In genomic region chr15:62233154-62233553, GRCm38 (mm10) we compare ENCODE assay signal across 23 mouse cellular contexts.
DNase-seq lines count a peak whose midpoint lies in the region; ATAC-seq and TF ChIP-seq lines count a peak whose summit lies in the region.
"Had no signal": no experiment of that assay in that cellular context is flagged by ENCODE, and none has a peak within 500 bp of the region (broad histone marks: within the 10 kb centered on the region; RNA-seq: fewer than 3 reads in every experiment).

No protein-coding gene starts in this region.

- H3K4me1 ChIP-seq in liver, adult 2 months (ENCODE audit: control insufficient read depth, insufficient read depth, low read length), result peaks cover 2% of the 10 kb centered on the region; the same call in 1 of the 2 replicates
- peaks cover 4% of the 10 kb centered on the region for H3K4me1 ChIP-seq in liver, embryonic 11.5 days (replicated peaks; ENCODE audit: control insufficient read depth, insufficient read depth, low read length)
- no peaks in the 10 kb centered on the region; the same call in 1 of the 2 replicates for H3K4me1 ChIP-seq in liver, embryonic 16.5 days (ENCODE audit: control insufficient read depth, low read depth, low read length)
- peaks cover 22% of the 10 kb centered on the region for H3K4me1 ChIP-seq in liver, embryonic 12.5 days
- peaks cover under 1 to 3% of the 10 kb centered on the region in 2 experiments; a peak in 2 of 4 replicates for H3K4me1 ChIP-seq in MEL (ENCODE audit: control insufficient read depth in 1 of 2, insufficient read depth in 2 of 2, low read length in 2 of 2)
- H3K4me1 ChIP-seq: embryonic facial prominence, embryonic 10.5 days; embryonic facial prominence, embryonic 12.5 days; forebrain, embryonic 10.5 days; forebrain, embryonic 12.5 days had no signal

- no peaks in the 10 kb centered on the region for H3K36me3 ChIP-seq in liver, adult 2 months (ENCODE audit: control insufficient read depth, insufficient read depth, low read length)
- no peaks in the 10 kb centered on the region for H3K36me3 ChIP-seq in liver, embryonic 11.5 days (ENCODE audit: control insufficient read depth, insufficient read depth, low read length)
- H3K36me3 ChIP-seq in liver, embryonic 16.5 days (ENCODE audit: control insufficient read depth, insufficient read depth), result no peaks in the 10 kb centered on the region
- H3K36me3 ChIP-seq in liver, embryonic 12.5 days, result peaks cover 13% of the 10 kb centered on the region; the same call in 1 of the 2 replicates
- H3K36me3 ChIP-seq in MEL (ENCODE audit: control insufficient read depth in 1 of 2, insufficient read depth in 2 of 2, low read length in 2 of 2), result peaks cover 32 to 54% of the 10 kb centered on the region in 2 experiments
- H3K36me3 ChIP-seq: embryonic facial prominence, embryonic 10.5 days; embryonic facial prominence, embryonic 12.5 days; forebrain, embryonic 10.5 days; forebrain, embryonic 12.5 days had no signal

- no peak for TF ChIP-seq CTCF in liver, adult 2 months (IDR thresholded peaks at IDR 0.05; ENCODE audit: low read depth, low read length)
- no peak for TF ChIP-seq CTCF in MEL (IDR thresholded peaks at IDR 0.05 in 2 of 3, conservative IDR thresholded peaks at IDR 0.05 in 1 of 3; ENCODE audit: control insufficient read depth in 1 of 3, insufficient read depth in 1 of 3, low read depth in 2 of 3, low read length in 3 of 3, poor library complexity in 1 of 3, severe bottlenecking in 1 of 3)

- WGBS in liver, adult 2 months, result 35% methylated on average over 8 of the region's 8 CpGs
- WGBS in liver, embryonic 11.5 days, result 76% methylated on average over 8 of the region's 8 CpGs
- WGBS in liver, embryonic 16.5 days (ENCODE audit: insufficient replicate concordance), result 61% methylated on average over 8 of the region's 8 CpGs
- 72% methylated on average over 8 of the region's 8 CpGs for WGBS in liver, embryonic 12.5 days (ENCODE audit: insufficient replicate concordance)

- no peak overlapping the region for H3K4me2 ChIP-seq in liver, embryonic 11.5 days
- no peak overlapping the region for H3K4me2 ChIP-seq in liver, embryonic 16.5 days (ENCODE audit: low read depth, low read length)
- H3K4me2 ChIP-seq in liver, embryonic 12.5 days, result no peak overlapping the region
- H3K4me2 ChIP-seq: embryonic facial prominence, embryonic 12.5 days; forebrain, embryonic 12.5 days had no signal

- no peak overlapping the region for H3K27ac ChIP-seq in liver, adult 2 months (replicated peaks; ENCODE audit: insufficient read depth, low read depth, low read length)
- no peak overlapping the region for H3K27ac ChIP-seq in liver, embryonic 11.5 days (ENCODE audit: low read depth, low read length)
- H3K27ac ChIP-seq in liver, embryonic 16.5 days (ENCODE audit: low read length), result no peak overlapping the region
- no peak overlapping the region for H3K27ac ChIP-seq in liver, embryonic 12.5 days
- no peak overlapping the region for H3K27ac ChIP-seq in MEL (ENCODE audit: control insufficient read depth, low read depth, low read length)
- H3K27ac ChIP-seq: embryonic facial prominence, embryonic 10.5 days; embryonic facial prominence, embryonic 12.5 days; forebrain, embryonic 10.5 days; forebrain, embryonic 12.5 days had no signal

- no peak overlapping the region for H3K9ac ChIP-seq in liver, adult 2 months (ENCODE audit: low read depth, low read length)
- no peak overlapping the region for H3K9ac ChIP-seq in liver, embryonic 11.5 days (ENCODE audit: low read depth, low read length)
- no peak overlapping the region for H3K9ac ChIP-seq in liver, embryonic 16.5 days (ENCODE audit: low read depth, low read length)
- no peak overlapping the region for H3K9ac ChIP-seq in liver, embryonic 12.5 days
- no peak overlapping the region for H3K9ac ChIP-seq in MEL (ENCODE audit: control insufficient read depth, low read depth, low read length, poor library complexity, severe bottlenecking)
- H3K9ac ChIP-seq: embryonic facial prominence, embryonic 12.5 days; forebrain, embryonic 12.5 days had no signal

- no peak for ATAC-seq in liver, embryonic 11.5 days (replicated peaks; ENCODE audit: low FRiP score)
- ATAC-seq in liver, embryonic 16.5 days (ENCODE audit: low read depth), result peak; percentile 30; the same call in 1 of the 2 replicates
- ATAC-seq in liver, embryonic 12.5 days, result no peak
- no peak for ATAC-seq in erythroblast, adult 5-6 weeks (replicated peaks; ENCODE audit: low FRiP score, poor library complexity, severe bottlenecking)
- ATAC-seq: forebrain, embryonic 14.5 days; forebrain, embryonic 16.5 days had no signal

- H3K9me3 ChIP-seq in liver, embryonic 11.5 days (ENCODE audit: control insufficient read depth, low read length), result no peaks in the 10 kb centered on the region
- no peaks in the 10 kb centered on the region for H3K9me3 ChIP-seq in liver, embryonic 16.5 days (replicated peaks; ENCODE audit: control insufficient read depth, low read length)
- no peaks in the 10 kb centered on the region for H3K9me3 ChIP-seq in liver, embryonic 12.5 days (replicated peaks)
- no peaks in the 10 kb centered on the region for H3K9me3 ChIP-seq in MEL (replicated peaks; ENCODE audit: insufficient read depth, low read length)
- H3K9me3 ChIP-seq: embryonic facial prominence, embryonic 10.5 days; embryonic facial prominence, embryonic 12.5 days; forebrain, embryonic 10.5 days; forebrain, embryonic 12.5 days; G1E had no signal

- TF ChIP-seq EP300 in MEL (IDR thresholded peaks at IDR 0.05; ENCODE audit: low read depth in 1 of 2, low read length in 2 of 2), result no peak

- H3K27me3 ChIP-seq in liver, adult 2 months (ENCODE audit: control insufficient read depth, insufficient read depth, low read length), result no peaks in the 10 kb centered on the region
- H3K27me3 ChIP-seq in liver, embryonic 11.5 days (replicated peaks; ENCODE audit: control insufficient read depth, insufficient read depth, low read length), result no peaks in the 10 kb centered on the region
- no peaks in the 10 kb centered on the region for H3K27me3 ChIP-seq in liver, embryonic 16.5 days (ENCODE audit: control insufficient read depth, insufficient read depth, low read depth, low read length)
- H3K27me3 ChIP-seq in liver, embryonic 12.5 days (replicated peaks), result no peaks in the 10 kb centered on the region
- no peaks in the 10 kb centered on the region for H3K27me3 ChIP-seq in MEL (ENCODE audit: control insufficient read depth in 1 of 2, insufficient read depth in 2 of 2, low read length in 2 of 2)
- H3K27me3 ChIP-seq: embryonic facial prominence, embryonic 12.5 days; forebrain, embryonic 12.5 days had no signal

- H3K79me2 ChIP-seq in liver, adult 2 months (ENCODE audit: control insufficient read depth, insufficient read depth, low read length), result no peaks in the 10 kb centered on the region
- peaks cover 10% of the 10 kb centered on the region; the same call in 1 of the 2 replicates for H3K79me2 ChIP-seq in MEL (ENCODE audit: control insufficient read depth, insufficient read depth, low read length, poor library complexity)

- H3K4me3 ChIP-seq in liver, adult 2 months (ENCODE audit: insufficient read depth, low read depth, low read length), result no peak overlapping the region
- H3K4me3 ChIP-seq in liver, embryonic 11.5 days (ENCODE audit: low read depth, low read length), result no peak overlapping the region
- no peak overlapping the region for H3K4me3 ChIP-seq in liver, embryonic 16.5 days (ENCODE audit: low read depth, low read length)
- no peak overlapping the region for H3K4me3 ChIP-seq in liver, embryonic 12.5 days
- no peak overlapping the region for H3K4me3 ChIP-seq in MEL (ENCODE audit: control insufficient read depth in 1 of 2, insufficient read depth in 1 of 2, low read depth in 2 of 2, low read length in 2 of 2)
- H3K4me3 ChIP-seq: embryonic facial prominence, embryonic 10.5 days; embryonic facial prominence, embryonic 12.5 days; erythroblast, embryonic 14.5 days; forebrain, embryonic 10.5 days; forebrain, embryonic 12.5 days had no signal

- no peak for TF ChIP-seq POLR2A in liver, adult 2 months (IDR thresholded peaks at IDR 0.05; ENCODE audit: extremely low read depth, insufficient read depth, low read length)
- TF ChIP-seq POLR2A in MEL (IDR thresholded peaks at IDR 0.05; ENCODE audit: control insufficient read depth in 1 of 2, insufficient read depth in 1 of 2, low read depth in 1 of 2, low read length in 2 of 2, poor library complexity in 1 of 2), result peak in 1 of 2 experiments; percentile 39; a peak in 1 of 4 replicates

- DNase-seq in liver, adult 2 months (ENCODE audit: extremely low read depth, low read depth, low spot score), result peak; percentile 62
- no peak for DNase-seq in liver, embryonic 11.5 days (ENCODE audit: low spot score)
- no peak for DNase-seq in MEL (ENCODE audit: low read depth, low spot score)
- DNase-seq in spleen, postnatal 36 days (ENCODE audit: low spot score in 2 of 2), result no peak
- DNase-seq: adrenal gland, adult 2 months; adrenal gland, postnatal 10 days; adrenal gland, postnatal 25 days; cerebellum, adult 11 months; cerebellum, adult 18-20 months; cerebellum, adult 9-10 months; cerebellum, postnatal 10 days; cerebellum, postnatal 25 days had no signal

- no peak for TF ChIP-seq RAD21 in MEL (IDR thresholded peaks at IDR 0.05; ENCODE audit: low read depth, low read length)

TF ChIP-seq in MEL, 35 proteins besides CTCF, POLR2A, EP300 and RAD21 (continues in another document):
- TF ChIP-seq ZKSCAN1 (IDR thresholded peaks at IDR 0.05; ENCODE audit: low read depth, low read length) (peak; percentile 45; the same call in 1 of the 2 replicates), MAFK (IDR thresholded peaks at IDR 0.05; ENCODE audit: borderline replicate concordance, low read depth, low read length) (no peak), NRF1 (IDR thresholded peaks at IDR 0.05; ENCODE audit: insufficient read depth, low read depth, low read length, poor library complexity, severe bottlenecking) (no peak), ZNF384 (IDR thresholded peaks at IDR 0.05; ENCODE audit: low read depth, low read length) (no peak), MAZ (IDR thresholded peaks at IDR 0.05; ENCODE audit: low read depth, low read length) (peak; percentile 45; the same call in 1 of the 2 replicates), ZC3H11A (IDR thresholded peaks at IDR 0.05; ENCODE audit: low read depth, low read length) (no peak), USF2 (IDR thresholded peaks at IDR 0.05; ENCODE audit: borderline replicate concordance in 1 of 2, insufficient read depth in 1 of 2, low read depth in 1 of 2, low read length in 2 of 2) (no peak), POLR2AphosphoS2 (IDR thresholded peaks at IDR 0.05; ENCODE audit: low read length) (peak; percentile 34; the same call in 1 of the 2 replicates), ELF1 (IDR thresholded peaks at IDR 0.05; ENCODE audit: low read depth, low read length) (no peak), USF1 (IDR thresholded peaks at IDR 0.05; ENCODE audit: low read depth, low read length) (no peak), ETS1 (IDR thresholded peaks at IDR 0.05; ENCODE audit: low read depth, low read length) (no peak), TBP (IDR thresholded peaks at IDR 0.05; ENCODE audit: low read depth, low read length) (no peak), SMC3 (IDR thresholded peaks at IDR 0.05; ENCODE audit: low read depth, low read length) (peak; percentile 22; the same call in 1 of the 2 replicates), RCOR1 (IDR thresholded peaks at IDR 0.05; ENCODE audit: low read depth, low read length) (no peak), MYB (IDR thresholded peaks at IDR 0.05; ENCODE audit: low read depth, low read length) (no peak)
